Mouse (Mus musculus): ENCODE measurements at regions not wholly inside any gene's neighbourhood (a gene's known extent, or its start where the extent isn't known, plus 50 kb on each side); places are given as distances from the start of the nearest gene placed in this dataset.

- TF ChIP-seq CTCF (IDR thresholded peaks at IDR 0.05) (no peak), EP300 (IDR thresholded peaks at IDR 0.05; ENCODE audit: insufficient read depth, low read depth, low read length) (no peak), POLR2A (IDR thresholded peaks at IDR 0.05; ENCODE audit: insufficient read depth, low read depth, low read length) (no peak)
These were observed 123.9 kb upstream of the Dio3 start for GRCm38 (mm10) chr12:110154963-110155325.
